Mouse (Mus musculus): ENCODE data around the gene Orc5. TPM values are rescaled to one million over a fixed set of nuclear protein-coding genes. Genes with fewer than 3 reads are reported as not detected.
"Not testable (repeated sequence)": the region's sequence is repeated elsewhere in the genome, so short reads cannot be mapped to it uniquely, and the experiment has no call there.

Gene Orc5
- total and polyA plus RNA-seq, 3 experiments = 27.4 to 76.5 (median 47.8) TPM

DNA sequence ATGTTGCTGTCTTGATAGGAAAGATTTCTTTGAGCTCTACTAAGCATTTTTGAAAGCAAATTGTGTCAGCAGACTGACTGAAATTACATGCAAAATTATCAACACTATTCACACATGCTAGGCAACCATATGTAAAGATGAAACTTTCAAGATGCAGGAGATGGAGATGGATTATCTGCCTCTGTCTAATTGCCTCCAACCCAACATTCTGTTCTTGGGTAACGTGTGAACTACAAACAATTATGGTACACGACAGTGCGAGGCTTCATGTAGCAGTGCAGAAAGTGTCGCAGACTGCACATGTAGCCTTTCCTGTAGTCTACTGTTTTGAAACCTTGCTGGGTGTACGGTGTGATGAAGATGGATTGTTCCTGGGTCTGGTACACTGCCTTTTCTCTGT is 67.7 kb downstream of the Orc5 start:
- no peak overlapping the region for H3K27ac ChIP-seq (ENCODE audit: insufficient read depth, low read depth)
- no peaks in the 10 kb centered on the region for H3K9me3 ChIP-seq (replicated peaks; ENCODE audit: low read length)
- H3K4me2 ChIP-seq (ENCODE audit: insufficient read depth, low read depth, poor library complexity, severe bottlenecking) = no peak overlapping the region
- H3K79me2 ChIP-seq (replicated peaks; ENCODE audit: control insufficient read depth, extremely low read depth, insufficient read depth, poor library complexity, severe bottlenecking) = no peaks in the 10 kb centered on the region
- no peak overlapping the region for H3K9ac ChIP-seq (ENCODE audit: insufficient read depth, low read depth)
- TF ChIP-seq POLR2A (IDR thresholded peaks at IDR 0.05; ENCODE audit: low read depth, low read length) (no peak), NELFE (IDR thresholded peaks at IDR 0.05; ENCODE audit: low read depth, low read length) (no peak), ELF1 (IDR thresholded peaks at IDR 0.05; ENCODE audit: low read depth, low read length) (no peak), CHD2 (IDR thresholded peaks at IDR 0.05; ENCODE audit: low read length) (no peak), ETS1 (conservative IDR thresholded peaks at IDR 0.05; ENCODE audit: low read depth, low read length) (no peak), RAD21 (IDR thresholded peaks at IDR 0.05; ENCODE audit: low read depth, low read length) (no peak), CTCF (conservative IDR thresholded peaks at IDR 0.05 in 1 of 2, IDR thresholded peaks at IDR 0.05 in 1 of 2; ENCODE audit: low read depth in 2 of 2, low read length in 2 of 2) (no peak), E2F4 (IDR thresholded peaks at IDR 0.05; ENCODE audit: insufficient replicate concordance, low read depth, low read length) (no peak), TCF12 (IDR thresholded peaks at IDR 0.05; ENCODE audit: low read depth, low read length) (no peak), MAFK (IDR thresholded peaks at IDR 0.05; ENCODE audit: insufficient replicate concordance, low read length) (no peak), SMC3 (IDR thresholded peaks at IDR 0.05; ENCODE audit: low read depth, low read length) (no peak)
- no peaks in the 10 kb centered on the region for H3K27me3 ChIP-seq (replicated peaks)
- in situ Hi-C loops (cut with MboI; ENCODE audit: low pct_ligation_motif_present, low pct_unique_long_range_greater_than_20kb, low sequenced_read_pairs) = no loop called here
- peaks cover 13 to 33% of the 10 kb centered on the region in 2 experiments for H3K36me3 ChIP-seq (replicated peaks in 1 of 2; ENCODE audit: control insufficient read depth in 1 of 2, insufficient read depth in 1 of 2, low read length in 1 of 2)
- dilution Hi-C loops (cut with MboI; ENCODE audit: extremely low pct_ligation_motif_present, extremely low pct_unique_long_range_greater_than_20kb, low sequenced_read_pairs) = no loop called here
- DNase-seq (ENCODE audit: extremely low read depth) = no peak
- no peak overlapping the region for H3K4me3 ChIP-seq (replicated peaks in 1 of 3; ENCODE audit: low read depth in 2 of 3, low read length in 2 of 3, poor library complexity in 1 of 3)
- peaks cover 0 to 21% of the 10 kb centered on the region in 2 experiments; a peak in 2 of 4 replicates for H3K4me1 ChIP-seq (ENCODE audit: control insufficient read depth in 1 of 2, insufficient read depth in 2 of 2)

DNA sequence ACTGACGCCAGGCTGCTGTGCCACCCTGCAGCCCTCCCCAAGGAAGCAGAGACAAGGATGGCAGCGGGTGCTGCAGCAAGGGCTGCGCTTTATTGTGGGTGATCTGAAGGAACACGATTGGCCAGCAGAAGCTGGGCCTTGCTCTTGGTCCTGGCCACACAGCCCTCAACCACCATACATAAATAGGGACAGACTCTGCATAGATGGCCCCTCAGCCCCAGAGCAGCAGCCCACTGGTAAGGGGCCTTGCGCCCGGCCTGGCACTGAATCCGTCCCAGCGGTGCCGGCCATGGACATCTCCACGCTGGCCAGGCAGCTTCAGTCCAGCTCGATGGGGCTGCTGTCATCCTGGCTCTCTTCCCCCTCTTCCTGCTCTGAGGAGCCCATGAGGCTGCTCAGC is 77.8 kb downstream of the Orc5 start:
- H3K9me3 ChIP-seq (replicated peaks; ENCODE audit: low read length); DNase-seq (ENCODE audit: extremely low read depth); H3K27me3 ChIP-seq (replicated peaks); H3K4me1 ChIP-seq (ENCODE audit: control insufficient read depth in 1 of 2, insufficient read depth in 2 of 2); H3K79me2 ChIP-seq (replicated peaks; ENCODE audit: control insufficient read depth, extremely low read depth, insufficient read depth, poor library complexity, severe bottlenecking); dilution Hi-C loops (cut with MboI; ENCODE audit: extremely low pct_ligation_motif_present, extremely low pct_unique_long_range_greater_than_20kb, low sequenced_read_pairs); H3K4me2 ChIP-seq (ENCODE audit: insufficient read depth, low read depth, poor library complexity, severe bottlenecking); H3K4me3 ChIP-seq (replicated peaks in 1 of 3; ENCODE audit: low read depth in 2 of 3, low read length in 2 of 3, poor library complexity in 1 of 3); H3K36me3 ChIP-seq (replicated peaks in 1 of 2; ENCODE audit: control insufficient read depth in 1 of 2, insufficient read depth in 1 of 2, low read length in 1 of 2); H3K27ac ChIP-seq (ENCODE audit: insufficient read depth, low read depth); H3K9ac ChIP-seq (ENCODE audit: insufficient read depth, low read depth); in situ Hi-C loops (cut with MboI; ENCODE audit: low pct_ligation_motif_present, low pct_unique_long_range_greater_than_20kb, low sequenced_read_pairs): not testable (repeated sequence)

DNA sequence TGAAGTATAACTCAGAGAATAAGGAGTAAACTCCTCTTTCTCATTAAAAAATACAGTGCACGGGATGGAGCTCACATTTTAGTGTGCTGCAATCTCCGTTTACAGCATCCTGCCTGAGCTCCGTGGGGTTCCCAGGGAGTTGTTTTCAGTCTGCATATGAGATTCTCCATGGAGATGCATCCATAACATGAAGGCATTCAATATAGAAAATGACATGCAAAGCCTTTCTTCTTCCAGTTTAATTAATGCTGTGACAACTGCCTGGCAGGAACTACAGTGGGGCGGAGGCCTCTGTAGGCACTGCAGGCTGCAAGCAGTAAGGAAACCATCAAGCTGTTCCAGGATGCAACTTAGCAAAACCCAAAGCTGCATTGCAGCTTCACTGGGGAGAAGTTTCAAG is 79.0 kb downstream of the Orc5 start:
- Histone ChIP-seq H3K9me3 (replicated peaks; ENCODE audit: low read length) (no peaks in the 10 kb centered on the region), H3K4me3 (replicated peaks in 1 of 3; ENCODE audit: low read depth in 2 of 3, low read length in 2 of 3, poor library complexity in 1 of 3) (no peak overlapping the region), H3K79me2 (replicated peaks; ENCODE audit: control insufficient read depth, extremely low read depth, insufficient read depth, poor library complexity, severe bottlenecking) (no peaks in the 10 kb centered on the region), H3K27me3 (replicated peaks) (no peaks in the 10 kb centered on the region), H3K4me2 (ENCODE audit: insufficient read depth, low read depth, poor library complexity, severe bottlenecking) (no peak overlapping the region), H3K27ac (ENCODE audit: insufficient read depth, low read depth) (no peak overlapping the region), H3K9ac (ENCODE audit: insufficient read depth, low read depth) (no peak overlapping the region), H3K4me1 (ENCODE audit: control insufficient read depth in 1 of 2, insufficient read depth in 2 of 2) (no peaks in the 10 kb centered on the region), H3K36me3 (replicated peaks in 1 of 2; ENCODE audit: control insufficient read depth in 1 of 2, insufficient read depth in 1 of 2, low read length in 1 of 2) (no peaks in the 10 kb centered on the region)
- DNase-seq (ENCODE audit: extremely low read depth) = no peak
- dilution Hi-C loops (cut with MboI; ENCODE audit: extremely low pct_ligation_motif_present, extremely low pct_unique_long_range_greater_than_20kb, low sequenced_read_pairs) (no loop called here), in situ Hi-C loops (cut with MboI; ENCODE audit: low pct_ligation_motif_present, low pct_unique_long_range_greater_than_20kb, low sequenced_read_pairs) (no loop called here)
- no peak for TF ChIP-seq SIN3A (IDR thresholded peaks at IDR 0.05; ENCODE audit: low read length)
- TF ChIP-seq PAX5 (IDR thresholded peaks at IDR 0.05; ENCODE audit: low read length) = no peak
- TF ChIP-seq HCFC1 (IDR thresholded peaks at IDR 0.05; ENCODE audit: low read depth, low read length) = no peak
- TF ChIP-seq IRF4 (IDR thresholded peaks at IDR 0.05; ENCODE audit: low read depth, low read length) = no peak

Measured in CH12.LX (cell line).